Mouse (Mus musculus) E14TG2a.4 (cell line): ENCODE measurements around the gene Skil.
"Not testable (repeated sequence)": the region's sequence is repeated elsewhere in the genome, so short reads cannot be mapped to it uniquely, and the experiment has no call there.

ENCODE experiments used
- CTCF ChIP-seq: conservative IDR thresholded peaks from 2 replicates; pipeline ENCODE4 v1.5.1; 2014; ENCODE audit warnings: low read length
- NANOG ChIP-seq: IDR thresholded peaks from 2 replicates; pipeline ENCODE4 v1.6.1; 2014; ENCODE audit warnings: borderline replicate concordance, low read length, mixed read lengths
- POU5F1 ChIP-seq: IDR thresholded peaks from 2 replicates; pipeline ENCODE4 v1.6.1; 2014; ENCODE audit warnings: low read length, borderline replicate concordance

GRCm38 (mm10) chr3:31136591-31136990 lies 41.7 kb downstream of the Skil start:
- TF ChIP-seq CTCF, POU5F1, NANOG: not testable (repeated sequence)
